Mouse (Mus musculus) embryonic facial prominence, embryonic 11.5 days (tissue): ENCODE data around the gene Cpa3. TPM values are rescaled to one million over a fixed set of nuclear protein-coding genes. Genes with fewer than 3 reads are reported as not detected.
A peak's percentile ranks its signal among the peaks of the same experiment; 100 is the strongest.

ENCODE experiments used
- ATAC-seq: fragments of 200-750 bp; cut with Nextera tagmentation; replicated peaks from 2 replicates; pipeline ENCODE4 v1.8.0; 2017; ENCODE audit warnings: low read depth; ENCODE audit not compliant: insufficient number of reproducible peaks, low FRiP score, low TSS enrichment
- DNase-seq: peaks from one replicate; pipeline ENCODE4 v3.0.0-alpha.2; 2015; ENCODE audit warnings: low spot score
- H3K27ac ChIP-seq: fragments of 300-500 bp; sonication (generic); replicated peaks from 2 replicates; pipeline ENCODE4 v1.5.1; 2014; ENCODE audit warnings: mild to moderate bottlenecking, low read depth, low read length, control low read depth
- H3K27me3 ChIP-seq: fragments of 300-500 bp; sonication (generic); 2 replicates; pipeline ENCODE4 v1.6.1; 2014; ENCODE audit warnings: mild to moderate bottlenecking, low read length, moderate library complexity, mixed read lengths; ENCODE audit not compliant: control insufficient read depth, insufficient read depth
- H3K36me3 ChIP-seq: fragments of 300-500 bp; sonication (generic); replicated peaks from 2 replicates; pipeline ENCODE4 v1.6.1; 2014; ENCODE audit warnings: low read depth, mild to moderate bottlenecking, low read length, moderate library complexity, mixed read lengths; ENCODE audit not compliant: control insufficient read depth, insufficient read depth
- H3K4me1 ChIP-seq: fragments of 300-500 bp; sonication (generic); 2 replicates; pipeline ENCODE4 v1.6.1; 2014; ENCODE audit warnings: low read length, mixed read lengths; ENCODE audit not compliant: control insufficient read depth, insufficient read depth
- H3K4me2 ChIP-seq: fragments of 300-500 bp; sonication (generic); 2 replicates; pipeline ENCODE4 v1.6.1; 2014; ENCODE audit warnings: low read depth, mild to moderate bottlenecking, control low read depth, low read length, moderate library complexity
- H3K4me3 ChIP-seq: fragments of 300-500 bp; sonication (generic); 2 replicates; pipeline ENCODE4 v1.5.1; 2014; ENCODE audit warnings: low read depth, low read length, control low read depth
- H3K9ac ChIP-seq: fragments of 300-500 bp; sonication (generic); replicated peaks from 2 replicates; pipeline ENCODE4 v1.6.1; 2014; ENCODE audit warnings: mild to moderate bottlenecking, control low read depth, low read length
- H3K9me3 ChIP-seq: fragments of 300-500 bp; sonication (generic); replicated peaks from 2 replicates; pipeline ENCODE4 v1.6.1; 2016; ENCODE audit warnings: mild to moderate bottlenecking, low read length, inconsistent platforms, mixed read lengths; ENCODE audit not compliant: control insufficient read depth
- WGBS: fragments of 180-500 bp; shearing (Covaris S2); extraction: QIAGEN DNeasy Blood & Tissue Kit; methylation state at CpG from one replicate; pipeline ENCODE4 v1.1.7; 2014; 5-methylcytosine and 5-hydroxymethylcytosine counted together
- polyA plus RNA-seq: library from polyadenylated mRNA; unstranded; fragments of >200 nt; fragmentation: Nextera tagmentation; extraction: Ambion mirVana; gene quantifications from 2 replicates; pipeline ENCODE4 v1.2.1, GENCODE M21; 2014

Gene Cpa3
- polyA plus RNA-seq, 1 experiment from 2014 or later = 1.1 TPM

- ATAC-seq = no peak
- WGBS = 78% methylated on average over 1 of the region's 1 CpGs
- Histone ChIP-seq H3K27ac (no peak overlapping the region), H3K4me3 (no peak overlapping the region), H3K36me3 (no peaks in the 10 kb centered on the region), H3K9ac (no peak overlapping the region), H3K4me1 (no peaks in the 10 kb centered on the region), H3K27me3 (no peaks in the 10 kb centered on the region), H3K4me2 (no peak overlapping the region), H3K9me3 (no peaks in the 10 kb centered on the region)
- DNase-seq = no peak
Observed at GRCm38 (mm10) chr3:20236965-20237364, 5.0 kb downstream of the Cpa3 start.

DNA sequence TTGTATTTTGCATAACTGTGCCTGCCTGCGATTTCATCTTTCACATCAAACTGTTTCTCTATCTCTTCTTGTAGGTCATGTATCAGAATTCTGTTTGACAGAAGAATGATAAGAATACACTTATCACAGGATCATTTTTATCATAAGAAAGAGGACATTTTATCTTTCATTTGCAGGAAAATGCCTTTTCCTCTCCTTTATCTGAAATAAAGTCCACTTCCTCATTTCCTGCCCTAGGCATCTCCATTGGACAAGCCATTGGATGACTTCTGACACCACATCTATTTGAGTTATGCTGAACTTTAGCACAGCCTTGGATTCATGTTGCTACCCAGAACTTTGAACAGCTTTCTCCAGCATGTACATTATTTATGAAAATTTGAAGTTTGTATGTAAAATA lies 13.0 kb downstream of the Cpa3 start:
- WGBS = 86% methylated on average over 1 of the region's 1 CpGs
- no peaks in the 10 kb centered on the region for H3K4me1 ChIP-seq
- DNase-seq = no peak

GRCm38 (mm10) chr3:20225429-20225828 lies 16.6 kb downstream of the Cpa3 start:
- no peaks in the 10 kb centered on the region for H3K9me3 ChIP-seq
- no peak overlapping the region for H3K9ac ChIP-seq
- H3K4me2 ChIP-seq = no peak overlapping the region
- DNase-seq (no peak), ATAC-seq (no peak)
- 81% methylated on average over 2 of the region's 2 CpGs for WGBS
- no peak overlapping the region for H3K4me3 ChIP-seq
- H3K4me1 ChIP-seq = no peaks in the 10 kb centered on the region
- no peak overlapping the region for H3K27ac ChIP-seq
- no peaks in the 10 kb centered on the region for H3K36me3 ChIP-seq
- no peaks in the 10 kb centered on the region for H3K27me3 ChIP-seq

More for the DNA sequence above, 13.0 kb downstream of the Cpa3 start:
- H3K9ac ChIP-seq = no peak overlapping the region
- no peak for ATAC-seq
- H3K4me2 ChIP-seq = no peak overlapping the region
- H3K27ac ChIP-seq = no peak overlapping the region
- no peaks in the 10 kb centered on the region for H3K36me3 ChIP-seq
- no peak overlapping the region for H3K4me3 ChIP-seq
- no peaks in the 10 kb centered on the region for H3K9me3 ChIP-seq
- no peaks in the 10 kb centered on the region for H3K27me3 ChIP-seq

GRCm38 (mm10) chr3:20222926-20223698 lies 18.9 kb downstream of the Cpa3 start:
- Histone ChIP-seq H3K27me3 (no peaks in the 10 kb centered on the region), H3K4me3 (no peak overlapping the region), H3K9me3 (no peaks in the 10 kb centered on the region), H3K4me1 (no peaks in the 10 kb centered on the region), H3K36me3 (no peaks in the 10 kb centered on the region), H3K27ac (no peak overlapping the region), H3K4me2 (no peak overlapping the region), H3K9ac (no peak overlapping the region)
- ATAC-seq (no peak), DNase-seq (no peak)
- WGBS = 87% methylated on average over 9 of the region's 9 CpGs

GRCm38 (mm10) chr3:20222136-20222535 lies 19.8 kb downstream of the Cpa3 start:
- no peak overlapping the region for H3K27ac ChIP-seq
- no peaks in the 10 kb centered on the region for H3K36me3 ChIP-seq
- no peaks in the 10 kb centered on the region for H3K9me3 ChIP-seq
- H3K4me1 ChIP-seq = no peaks in the 10 kb centered on the region
- no peaks in the 10 kb centered on the region for H3K27me3 ChIP-seq
- no peak overlapping the region for H3K9ac ChIP-seq
- WGBS = 73% methylated on average over 3 of the region's 3 CpGs
- ATAC-seq (no peak), DNase-seq (no peak)
- no peak overlapping the region for H3K4me2 ChIP-seq
- no peak overlapping the region for H3K4me3 ChIP-seq

GRCm38 (mm10) chr3:20198869-20199268 lies 43.1 kb downstream of the Cpa3 start:
- H3K4me3 ChIP-seq = no peak overlapping the region
- ATAC-seq = no peak
- H3K4me2 ChIP-seq = no peak overlapping the region
- H3K27ac ChIP-seq = no peak overlapping the region
- no peaks in the 10 kb centered on the region for H3K27me3 ChIP-seq
- peak; percentile 74 for DNase-seq
- H3K9me3 ChIP-seq = no peaks in the 10 kb centered on the region
- no peaks in the 10 kb centered on the region for H3K4me1 ChIP-seq
- no peak overlapping the region for H3K9ac ChIP-seq
- WGBS = 28% methylated on average over 6 of the region's 6 CpGs
- H3K36me3 ChIP-seq = no peaks in the 10 kb centered on the region

DNA sequence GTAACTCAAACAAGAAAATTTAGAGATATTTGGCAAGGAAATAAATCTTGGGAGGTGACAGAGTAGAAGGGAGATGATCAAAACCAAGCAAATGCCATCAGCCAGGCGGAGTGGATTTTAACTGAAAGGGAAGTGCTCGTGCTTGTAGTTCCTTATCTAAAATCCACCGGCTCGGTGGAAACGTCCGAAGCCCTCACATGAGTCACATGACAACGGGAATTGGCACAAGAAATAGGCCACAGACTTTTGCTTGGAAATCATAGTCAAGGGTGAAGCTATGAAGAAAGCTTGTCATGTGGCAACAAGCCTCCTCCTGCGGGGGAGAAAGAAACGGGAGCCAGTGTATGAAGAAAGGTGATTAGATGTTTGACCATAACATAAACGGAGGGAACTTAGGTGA lies 44.1 kb downstream of the Cpa3 start:
- ATAC-seq (no peak), DNase-seq (no peak)
- H3K27ac ChIP-seq = no peak overlapping the region
- H3K9me3 ChIP-seq = no peaks in the 10 kb centered on the region
- H3K9ac ChIP-seq = no peak overlapping the region
- H3K27me3 ChIP-seq = no peaks in the 10 kb centered on the region
- H3K36me3 ChIP-seq = no peaks in the 10 kb centered on the region
- H3K4me3 ChIP-seq = no peak overlapping the region
- no peak overlapping the region for H3K4me2 ChIP-seq
- 84% methylated on average over 10 of the region's 10 CpGs for WGBS
- H3K4me1 ChIP-seq = no peaks in the 10 kb centered on the region

- DNase-seq (no peak), ATAC-seq (no peak)
- no peaks in the 10 kb centered on the region for H3K27me3 ChIP-seq
- H3K36me3 ChIP-seq = no peaks in the 10 kb centered on the region
- WGBS = 60% methylated on average over 5 of the region's 5 CpGs
- no peak overlapping the region for H3K4me2 ChIP-seq
- H3K27ac ChIP-seq = no peak overlapping the region
- H3K4me3 ChIP-seq = no peak overlapping the region
- H3K9me3 ChIP-seq = no peaks in the 10 kb centered on the region
- no peaks in the 10 kb centered on the region for H3K4me1 ChIP-seq
- H3K9ac ChIP-seq = no peak overlapping the region
Observed at GRCm38 (mm10) chr3:20188976-20189675, 52.9 kb downstream of the Cpa3 start.
